Mouse (Mus musculus): ENCODE data around the gene Emc3.

GRCm38 (mm10) chr6:113473246-113473645, 58.2 kb downstream of the Emc3 start:
- TF ChIP-seq CTCF (IDR thresholded peaks at IDR 0.05; ENCODE audit: low read depth, low read length) (no peak), GATA1 (IDR thresholded peaks at IDR 0.05; ENCODE audit: borderline replicate concordance, low read length) (no peak), POLR2AphosphoS5 (IDR thresholded peaks at IDR 0.05; ENCODE audit: insufficient replicate concordance, low read depth, low read length) (no peak), TAL1 (conservative IDR thresholded peaks at IDR 0.05; ENCODE audit: low read depth, low read length) (no peak)
